Mouse (Mus musculus) stomach, postnatal 0 days (tissue): Measurements from ENCODE around the gene Vezf1. TPM values are rescaled to one million over a fixed set of nuclear protein-coding genes. Genes with fewer than 3 reads are reported as not detected.

ENCODE experiments used
- ATAC-seq: fragments of 200-750 bp; cut with Nextera tagmentation; 2 replicates; pipeline ENCODE4 v1.8.0; 2017; ENCODE audit not compliant: low FRiP score, low TSS enrichment
- DNase-seq: peaks from one replicate; pipeline ENCODE4 v3.0.0-alpha.2; 2016; ENCODE audit warnings: low spot score
- H3K27ac ChIP-seq: fragments of 300-500 bp; sonication (generic); replicated peaks from 2 replicates; pipeline ENCODE4 v1.5.1; 2014; ENCODE audit warnings: mild to moderate bottlenecking, control low read depth
- H3K27me3 ChIP-seq: fragments of 300-500 bp; sonication (generic); 2 replicates; pipeline ENCODE4 v1.6.1; 2014; ENCODE audit warnings: low read length; ENCODE audit not compliant: control insufficient read depth, insufficient read depth
- H3K36me3 ChIP-seq: fragments of 300-500 bp; sonication (generic); 2 replicates; pipeline ENCODE4 v1.6.1; 2014; ENCODE audit warnings: low read length, mixed read lengths; ENCODE audit not compliant: control insufficient read depth, insufficient read depth
- H3K4me1 ChIP-seq: fragments of 300-500 bp; sonication (generic); replicated peaks from 2 replicates; pipeline ENCODE4 v1.6.1; 2014; ENCODE audit warnings: antibody characterized with exemption; ENCODE audit not compliant: control insufficient read depth, insufficient read depth
- H3K4me2 ChIP-seq: fragments of 300-500 bp; sonication (generic); replicated peaks from 2 replicates; pipeline ENCODE4 v1.6.1; 2014; ENCODE audit warnings: low read depth, mild to moderate bottlenecking, control low read depth, moderate library complexity
- H3K4me3 ChIP-seq: fragments of 300-500 bp; sonication (generic); 2 replicates; pipeline ENCODE4 v1.5.1; 2014; ENCODE audit warnings: low read depth, low read length, control low read depth
- H3K9ac ChIP-seq: fragments of 300-500 bp; sonication (generic); 2 replicates; pipeline ENCODE4 v1.6.1; 2014; ENCODE audit warnings: mild to moderate bottlenecking, low read length, control low read depth, mixed read lengths
- H3K9me3 ChIP-seq: fragments of 300-500 bp; sonication (generic); 2 replicates; pipeline ENCODE4 v1.6.1; 2016; ENCODE audit warnings: low read length; ENCODE audit not compliant: control insufficient read depth
- CTCF ChIP-seq: IDR thresholded peaks from 2 replicates; pipeline ENCODE4 v1.5.1; 2016; ENCODE audit warnings: antibody characterized with exemption, low read depth, mild to moderate bottlenecking, moderate library complexity
- EP300 ChIP-seq: optimal IDR thresholded peaks from 2 replicates; pipeline ENCODE3; 2016; ENCODE audit warnings: antibody characterized with exemption
- WGBS: fragments of 180-500 bp; shearing (Covaris S2); extraction: QIAGEN DNeasy Blood & Tissue Kit; methylation state at CpG from one replicate; pipeline ENCODE4 v1.1.7; 2014; 5-methylcytosine and 5-hydroxymethylcytosine counted together
- polyA plus RNA-seq: library from polyadenylated mRNA; unstranded; fragments of >200 nt; fragmentation: Nextera tagmentation; extraction: Ambion mirVana; gene quantifications from 2 replicates; pipeline ENCODE4 v1.2.1, GENCODE M21; 2015

Gene Vezf1
- polyA plus RNA-seq, 1 experiment from 2014 or later = 15.9 TPM

DNA sequence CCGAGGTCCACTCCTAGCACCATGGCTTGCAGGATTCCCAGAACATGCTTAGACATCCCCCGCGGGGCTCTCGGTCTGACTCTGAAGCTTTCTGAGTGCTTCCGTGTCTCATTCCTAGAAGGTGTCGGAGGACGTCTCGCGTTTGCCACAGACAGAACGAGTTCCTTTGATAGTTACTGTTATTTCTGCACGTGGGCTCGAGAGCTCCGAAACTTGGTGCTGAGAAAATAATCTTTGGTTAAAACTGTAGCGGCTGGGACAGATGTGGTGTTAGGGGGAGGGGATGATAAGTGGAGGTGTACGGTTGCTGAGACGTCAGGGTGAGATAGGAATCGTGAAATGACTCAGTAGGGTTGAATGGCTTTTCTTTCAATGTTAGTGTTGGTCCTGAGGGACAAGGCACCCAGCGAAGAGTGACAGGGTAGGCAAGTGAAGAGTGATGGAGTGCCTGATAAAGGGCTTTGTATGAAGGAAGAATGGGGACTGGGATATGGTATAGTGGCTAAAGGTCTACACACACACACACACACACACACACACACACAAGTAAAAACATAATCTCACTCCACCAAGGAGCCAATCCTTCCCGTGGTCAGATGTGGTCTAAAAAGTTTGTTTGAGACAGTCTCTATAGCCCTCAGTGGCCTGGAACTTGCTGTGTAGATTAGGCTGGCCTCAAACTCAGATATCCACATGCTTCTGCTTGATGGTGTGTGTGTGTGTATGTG is 35.3 kb downstream of the Vezf1 start:
- H3K4me3 ChIP-seq = no peak overlapping the region
- no peak for ATAC-seq
- 89% methylated on average over 19 of the region's 19 CpGs for WGBS

DNA sequence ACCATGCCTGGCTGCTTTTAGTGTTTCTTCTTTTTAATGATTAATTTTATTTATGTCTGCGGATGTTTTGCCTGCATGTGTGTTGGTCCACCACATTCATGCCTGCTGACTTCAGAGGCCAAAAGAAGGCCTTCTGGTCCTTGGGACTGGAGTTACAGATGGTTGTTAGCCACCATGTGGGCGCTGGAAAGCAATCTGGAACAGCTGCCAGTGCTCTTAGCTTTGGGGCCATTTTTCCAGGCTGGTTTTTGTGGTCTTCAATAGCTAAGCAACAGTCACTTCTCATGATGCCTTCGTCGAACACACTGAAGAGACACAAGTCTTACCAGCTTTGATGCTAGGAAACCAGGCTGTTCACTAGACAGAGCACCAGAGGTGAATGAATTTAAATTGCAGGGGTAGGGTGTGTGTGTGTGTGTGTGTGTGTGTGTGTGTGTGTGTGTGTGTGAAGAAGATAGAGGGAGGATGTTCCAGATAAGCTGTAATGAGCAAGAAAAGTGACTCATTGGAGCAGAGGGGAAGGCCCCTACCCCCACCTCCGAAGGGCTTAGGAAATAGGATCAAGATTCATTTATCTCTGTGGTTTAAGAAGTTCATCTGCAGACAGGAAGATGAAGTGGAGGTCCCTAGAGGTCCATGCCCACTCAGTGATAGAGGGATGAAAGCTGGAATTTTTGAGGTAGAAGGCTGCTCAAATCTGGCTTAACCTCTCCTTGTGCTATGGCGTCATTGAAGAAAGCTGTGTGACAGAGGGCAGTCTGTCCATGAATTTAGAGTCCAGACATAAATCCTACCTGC is 37.6 kb downstream of the Vezf1 start:
- no peak overlapping the region for H3K4me3 ChIP-seq
- no peak overlapping the region for H3K4me2 ChIP-seq
- no peak overlapping the region for H3K9ac ChIP-seq
- 61% methylated on average over 6 of the region's 6 CpGs for WGBS
- DNase-seq (no peak), ATAC-seq (no peak)
- no peak overlapping the region for H3K27ac ChIP-seq
- no peaks in the 10 kb centered on the region for H3K9me3 ChIP-seq
- peaks cover 6% of the 10 kb centered on the region; the same call in 1 of the 2 replicates for H3K4me1 ChIP-seq
- TF ChIP-seq CTCF = no peak
- TF ChIP-seq EP300 = no peak
- no peaks in the 10 kb centered on the region for H3K27me3 ChIP-seq
- no peaks in the 10 kb centered on the region for H3K36me3 ChIP-seq

More for the DNA sequence above, 35.3 kb downstream of the Vezf1 start:
- TF ChIP-seq EP300 (no peak), CTCF (no peak)
- Histone ChIP-seq H3K4me2 (no peak overlapping the region), H3K36me3 (no peaks in the 10 kb centered on the region), H3K4me1 (peaks cover 6% of the 10 kb centered on the region; the same call in 1 of the 2 replicates), H3K27me3 (no peaks in the 10 kb centered on the region), H3K9ac (no peak overlapping the region), H3K9me3 (no peaks in the 10 kb centered on the region), H3K27ac (no peak overlapping the region)
- no peak for DNase-seq

DNA sequence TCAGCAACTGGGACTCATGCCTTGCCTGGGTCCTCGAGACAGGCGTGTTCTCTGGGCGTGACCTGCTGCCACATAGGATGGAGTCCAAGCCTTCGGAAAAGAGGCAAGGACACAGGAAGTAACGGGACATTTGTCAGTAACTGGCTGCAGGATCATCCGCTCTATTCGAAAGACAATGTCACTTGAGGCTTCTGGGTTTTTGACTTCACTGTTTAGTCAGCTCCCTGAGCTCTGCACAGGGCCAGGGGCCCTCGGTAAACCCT is 38.1 kb downstream of the Vezf1 start:
- Histone ChIP-seq H3K4me2 (no peak overlapping the region), H3K27me3 (no peaks in the 10 kb centered on the region), H3K36me3 (no peaks in the 10 kb centered on the region), H3K9ac (no peak overlapping the region), H3K9me3 (no peaks in the 10 kb centered on the region), H3K4me1 (peaks cover 6% of the 10 kb centered on the region; the same call in 1 of the 2 replicates), H3K4me3 (no peak overlapping the region), H3K27ac (no peak overlapping the region)
- no peak for DNase-seq
- no peak for ATAC-seq
- 46% methylated on average over 8 of the region's 8 CpGs for WGBS
- TF ChIP-seq EP300 = no peak
- no peak; the same call in 1 of the 2 replicates for TF ChIP-seq CTCF

DNA sequence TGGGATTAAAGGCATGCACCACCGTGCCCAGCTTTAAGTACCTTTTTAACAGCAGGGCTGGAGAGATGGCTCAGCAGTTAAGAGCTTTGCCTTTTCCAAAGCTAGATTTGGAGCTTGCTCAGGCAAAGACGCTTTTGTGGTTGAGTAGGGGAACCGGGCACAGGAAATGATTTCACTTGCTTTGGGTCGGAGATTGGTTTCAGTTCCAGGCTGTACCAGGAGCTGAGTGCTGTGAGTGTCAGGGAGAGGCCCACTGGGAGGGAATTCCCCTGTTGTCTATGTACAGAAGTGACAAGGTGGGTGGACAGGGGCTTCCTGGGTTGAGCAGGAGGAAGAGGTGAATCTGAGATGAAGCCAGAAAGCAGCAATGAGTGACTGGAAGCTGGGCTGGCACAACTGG is 39.3 kb downstream of the Vezf1 start:
- WGBS = 58% methylated on average over 4 of the region's 4 CpGs
- DNase-seq (no peak), ATAC-seq (no peak)
- no peak overlapping the region for H3K9ac ChIP-seq
- no peak overlapping the region for H3K4me3 ChIP-seq
- TF ChIP-seq CTCF (no peak), EP300 (no peak)
- H3K27me3 ChIP-seq = no peaks in the 10 kb centered on the region
- no peak overlapping the region for H3K4me2 ChIP-seq
- H3K9me3 ChIP-seq = no peaks in the 10 kb centered on the region
- H3K4me1 ChIP-seq = peaks cover 6% of the 10 kb centered on the region; the same call in 1 of the 2 replicates
- H3K27ac ChIP-seq = no peak overlapping the region
- H3K36me3 ChIP-seq = no peaks in the 10 kb centered on the region

DNA sequence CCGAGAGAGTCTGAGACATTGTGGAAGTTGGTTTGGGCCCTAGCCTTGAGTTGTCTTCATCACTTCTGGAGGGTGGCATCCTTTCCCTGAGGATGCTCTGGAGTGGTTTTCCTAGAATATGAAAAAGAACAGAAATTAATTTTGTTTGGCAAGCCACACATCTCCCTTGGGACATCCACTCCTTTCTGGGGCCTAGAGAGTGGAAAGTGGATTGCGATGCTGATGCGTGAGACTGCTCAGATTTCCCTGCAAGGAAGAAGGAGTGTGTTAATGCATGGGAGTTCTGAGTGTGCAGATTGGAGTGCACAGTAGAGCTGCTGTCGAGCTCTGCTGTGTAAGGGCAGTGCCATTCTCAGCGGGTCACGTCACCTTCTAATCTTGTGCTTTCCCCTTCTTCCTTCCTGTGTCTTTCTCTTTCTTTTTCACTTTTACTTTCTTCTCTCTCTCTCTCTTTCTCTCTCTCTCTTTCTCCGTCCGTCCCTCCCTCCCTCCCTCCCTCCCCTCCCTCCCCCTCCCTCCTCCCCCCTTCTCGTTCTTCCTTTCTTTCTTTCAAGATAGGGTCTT is 42.0 kb downstream of the Vezf1 start:
- H3K36me3 ChIP-seq = no peaks in the 10 kb centered on the region
- peaks cover 11% of the 10 kb centered on the region for H3K4me1 ChIP-seq
- no peak overlapping the region for H3K27ac ChIP-seq
- 63% methylated on average over 9 of the region's 9 CpGs for whole genome bisulfite sequencing
- ATAC-seq (no peak), DNase-seq (no peak)
- no peak overlapping the region for H3K9ac ChIP-seq
- TF ChIP-seq EP300 (no peak), CTCF (no peak)
- H3K4me3 ChIP-seq = no peak overlapping the region
- no peak overlapping the region for H3K4me2 ChIP-seq
- no peaks in the 10 kb centered on the region for H3K27me3 ChIP-seq
- H3K9me3 ChIP-seq = no peaks in the 10 kb centered on the region

DNA sequence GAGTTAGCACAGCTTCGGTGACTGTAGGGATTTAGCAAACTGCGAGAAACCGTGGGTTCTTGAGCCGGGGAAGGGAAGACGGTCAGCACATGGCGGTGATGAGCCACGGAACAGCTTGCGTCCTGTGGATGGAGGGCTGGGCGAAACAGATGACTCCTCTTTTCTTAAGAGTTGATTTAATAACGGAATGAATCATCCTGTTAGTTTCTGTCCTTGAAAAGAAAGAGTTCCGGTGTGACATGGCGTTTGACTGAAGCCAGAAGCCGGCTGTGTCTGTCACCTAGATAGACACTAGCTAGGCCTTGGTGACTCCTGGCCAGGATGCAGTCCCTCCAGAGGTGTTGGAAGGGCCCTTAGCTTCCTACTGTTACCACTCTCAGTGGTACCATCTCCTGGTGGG is 44.0 kb downstream of the Vezf1 start:
- ATAC-seq (no peak), DNase-seq (no peak)
- H3K36me3 ChIP-seq = no peaks in the 10 kb centered on the region
- 0 out of 2 replicates have a peak overlapping the region, but pooled peaks have one; percentile 18 for H3K9ac ChIP-seq
- 0 out of 2 replicates have a peak overlapping the region, but pooled peaks have one; percentile 30 for H3K27ac ChIP-seq
- peaks cover 11% of the 10 kb centered on the region for H3K4me1 ChIP-seq
- H3K9me3 ChIP-seq = no peaks in the 10 kb centered on the region
- 51% methylated on average over 13 of the region's 13 CpGs for WGBS
- no peak overlapping the region for H3K4me2 ChIP-seq
- no peak for TF ChIP-seq CTCF
- H3K27me3 ChIP-seq = no peaks in the 10 kb centered on the region
- H3K4me3 ChIP-seq = no peak overlapping the region
